Mouse (Mus musculus) ES-Bruce4 (cell line): ENCODE results near the gene Gorab.

Experiments used
- CTCF ChIP-seq: IDR thresholded peaks from one replicate; pipeline ENCODE4 v1.8.1; 2011; ENCODE audit warnings: low read depth, low read length
- POLR2A ChIP-seq: IDR thresholded peaks from one replicate; pipeline ENCODE4 v1.8.1; 2011; ENCODE audit warnings: low read length; ENCODE audit not compliant: insufficient read depth

- TF ChIP-seq POLR2A, result no peak
- no peak for TF ChIP-seq CTCF
Measured at GRCm38 (mm10) chr1:163361376-163361775, 42.1 kb downstream of the Gorab start.
